ENCODE assay signal across 9 mouse cellular contexts in genomic region chr7:141291921-141292582, GRCm38 (mm10). TPM values are rescaled to one million over a fixed set of nuclear protein-coding genes. Genes with fewer than 3 reads are reported as not detected.
DNase-seq lines count a peak whose midpoint lies in the region; ATAC-seq and TF ChIP-seq lines count a peak whose summit lies in the region.
"Had no signal": no experiment of that assay in that cellular context is flagged by ENCODE, and none has a peak within 500 bp of the region (broad histone marks: within the 10 kb centered on the region; RNA-seq: fewer than 3 reads in every experiment).

Drd4 (plus strand) TSS chr7:141292006.

- intact Hi-C loops in heart, adult 2 months (cut with DNase I) = no loop called here

- H3K9ac ChIP-seq in heart, adult 2 months (ENCODE audit: low read depth, low read length) = peak within 1 kb of the TSS; percentile 29; the same call in 1 of the 2 replicates
- H3K9ac ChIP-seq in limb, embryonic 12.5 days (replicated peaks) = peak within 1 kb of the TSS; percentile 70

- 6% methylated on average over 44 of the region's 46 CpGs for WGBS in heart, adult 2 months
- under 1% methylated on average over 46 of the region's 46 CpGs for WGBS in forebrain, embryonic 10.5 days
- 2% methylated on average over 46 of the region's 46 CpGs for WGBS in limb, embryonic 12.5 days
- WGBS in olfactory bulb, adult 2 months = 4% methylated on average over 46 of the region's 46 CpGs

- H3K79me2 ChIP-seq in heart, adult 2 months (replicated peaks; ENCODE audit: control insufficient read depth, insufficient read depth, low read length) = no peaks in the 10 kb centered on the region

- no peaks in the 10 kb centered on the region for H3K9me3 ChIP-seq in E14TG2a.4 (ENCODE audit: low read length)
- H3K9me3 ChIP-seq in forebrain, embryonic 10.5 days = no peaks in the 10 kb centered on the region
- no peaks in the 10 kb centered on the region for H3K9me3 ChIP-seq in limb, embryonic 12.5 days

- no peak for TF ChIP-seq CTCF in heart, adult 2 months (IDR thresholded peaks at IDR 0.05)
- no peak for TF ChIP-seq CTCF in E14TG2a.4 (conservative IDR thresholded peaks at IDR 0.05; ENCODE audit: low read length)
- TF ChIP-seq CTCF in olfactory bulb, adult 2 months (IDR thresholded peaks at IDR 0.05; ENCODE audit: insufficient read depth, low read depth, low read length) = no peak

- no peaks in the 10 kb centered on the region for H3K36me3 ChIP-seq in heart, adult 2 months (ENCODE audit: control insufficient read depth, insufficient read depth, low read length)
- peaks cover 10% of the 10 kb centered on the region for H3K36me3 ChIP-seq in E14TG2a.4 (ENCODE audit: insufficient read depth, low read length)
- H3K36me3 ChIP-seq in forebrain, embryonic 10.5 days (replicated peaks) = peaks cover 9% of the 10 kb centered on the region
- peaks cover 8% of the 10 kb centered on the region; the same call in 1 of the 2 replicates for H3K36me3 ChIP-seq in limb, embryonic 12.5 days

- DNase-seq in heart, adult 2 months = no peak
- DNase-seq in heart, adult 18-20 months = no peak
- DNase-seq in forebrain, embryonic 10.5 days (ENCODE audit: extremely low spot score, low spot score) = peak; percentile 62
- no peak for DNase-seq in spleen, postnatal 14 days (ENCODE audit: low spot score in 2 of 2)

- no peak for TF ChIP-seq POLR2A in heart, adult 2 months (IDR thresholded peaks at IDR 0.05; ENCODE audit: insufficient read depth, low read depth, low read length)
- TF ChIP-seq POLR2A in olfactory bulb, adult 2 months (IDR thresholded peaks at IDR 0.05; ENCODE audit: insufficient read depth, low read depth, low read length) = no peak

- TF ChIP-seq EP300 in heart, adult 2 months (IDR thresholded peaks at IDR 0.05; ENCODE audit: insufficient read depth, low read depth, low read length) = no peak

- H3K27ac ChIP-seq in heart, adult 2 months = no peak within 1 kb of the TSS
- H3K27ac ChIP-seq in forebrain, embryonic 10.5 days = peak within 1 kb of the TSS; percentile 72
- H3K27ac ChIP-seq in limb, embryonic 12.5 days = no peak within 1 kb of the TSS
- no peak within 1 kb of the TSS for H3K27ac ChIP-seq in olfactory bulb, adult 2 months (ENCODE audit: insufficient read depth, low read depth, low read length)

- 0 out of 2 replicates have a peak, but pooled peaks have one; percentile 41 for ATAC-seq in limb, embryonic 12.5 days (ENCODE audit: insufficient number of reproducible peaks, insufficient read depth, low FRiP score, low TSS enrichment, low read depth)
- no peak for ATAC-seq in cerebellum, adult (ENCODE audit: insufficient number of reproducible peaks, low FRiP score, low TSS enrichment)

- peak within 1 kb of the TSS; percentile 97 for H3K4me2 ChIP-seq in limb, embryonic 12.5 days

- peaks cover 4% of the 10 kb centered on the region for H3K4me1 ChIP-seq in heart, adult 2 months (ENCODE audit: control insufficient read depth, insufficient read depth, low read length)
- peaks cover 50% of the 10 kb centered on the region for H3K4me1 ChIP-seq in E14TG2a.4 (replicated peaks; ENCODE audit: low read depth, low read length)
- H3K4me1 ChIP-seq in forebrain, embryonic 10.5 days = peaks cover 34% of the 10 kb centered on the region
- H3K4me1 ChIP-seq in limb, embryonic 12.5 days (replicated peaks) = peaks cover 31% of the 10 kb centered on the region
- H3K4me1 ChIP-seq in olfactory bulb, adult 2 months (ENCODE audit: control insufficient read depth, insufficient read depth, low read length) = peaks cover 24% of the 10 kb centered on the region

- no peak within 1 kb of the TSS for H3K4me3 ChIP-seq in heart, adult 2 months
- H3K4me3 ChIP-seq in E14TG2a.4 (replicated peaks; ENCODE audit: low read length) = peak within 1 kb of the TSS; percentile 72
- H3K4me3 ChIP-seq in forebrain, embryonic 10.5 days = peak within 1 kb of the TSS; percentile 57
- peak within 1 kb of the TSS; percentile 59 for H3K4me3 ChIP-seq in limb, embryonic 12.5 days (replicated peaks)
- peak within 1 kb of the TSS; percentile 38 for H3K4me3 ChIP-seq in olfactory bulb, adult 2 months (ENCODE audit: insufficient read depth, low read depth, low read length)

- peaks cover 16% of the 10 kb centered on the region for H3K27me3 ChIP-seq in heart, adult 2 months (ENCODE audit: control insufficient read depth, insufficient read depth, low read length)
- H3K27me3 ChIP-seq in E14TG2a.4 (ENCODE audit: insufficient read depth, low read length) = peaks cover 66% of the 10 kb centered on the region
- peaks cover 83% of the 10 kb centered on the region for H3K27me3 ChIP-seq in forebrain, embryonic 10.5 days (ENCODE audit: poor library complexity, severe bottlenecking)
- peaks cover 67% of the 10 kb centered on the region for H3K27me3 ChIP-seq in limb, embryonic 12.5 days

RNA-seq across cellular contexts. Expression of gene Drd4, which starts in this region (rescaled TPM):
- not detected for total RNA-seq in heart, adult 2 months (2021)
- 0.04 TPM in 1 of 2 replicates, not detected in the other for polyA plus RNA-seq in heart, adult 2 months (2012; rRNA removed)
- total RNA-seq in heart, adult 18-20 months (2021) = not detected
- 0.17 and 0.46 TPM in 2 replicates for polyA plus RNA-seq in forebrain, embryonic 10.5 days (2016; fragmentation: Nextera tagmentation; extraction: Ambion mirVana)
- 1.6 TPM in 2 replicates for polyA plus RNA-seq in limb, embryonic 12.5 days (2016; fragmentation: Nextera tagmentation; extraction: Ambion mirVana)
- polyA plus RNA-seq in olfactory bulb, adult 2 months (2012; ENCODE audit: insufficient read depth, insufficient read length, low replicate concordance, missing spikeins) = not detected in 2 replicates
- total RNA-seq: hematopoietic stem cell, adult 5-6 weeks had no signal

Comparison
In these comparisons a context has a peak if more than half of its experiments do, and no peak if none do; other contexts are left out.
1. Peak in DNase-seq, H3K4me3 ChIP-seq and H3K27ac ChIP-seq in forebrain, embryonic 10.5 days; RNA of the gene not detected or under 1 TPM.